Mouse (Mus musculus) heart, adult 2 months (tissue): ENCODE results near the gene Rbm4b. TPM values are rescaled to one million over a fixed set of nuclear protein-coding genes. Genes with fewer than 3 reads are reported as not detected.

Source experiments
- DNase-seq, 2 experiments: peaks; one replicate each; pipeline ENCODE4 v3.0.0; 2021
- H3K27ac ChIP-seq: fragments of 200-600 bp; 2 replicates; pipeline ENCODE4 v1.8.1; 2022
- H3K27me3 ChIP-seq: fragments of 200-500 bp; 2 replicates; pipeline ENCODE4 v1.6.1; 2012; ENCODE audit warnings: mild to moderate bottlenecking, low read length, inconsistent platforms, mixed read lengths; ENCODE audit not compliant: control insufficient read depth, insufficient read depth
- H3K36me3 ChIP-seq: fragments of 200-500 bp; 2 replicates; pipeline ENCODE4 v1.6.1; 2012; ENCODE audit warnings: low read length, inconsistent platforms; ENCODE audit not compliant: control insufficient read depth, insufficient read depth
- H3K4me1 ChIP-seq: fragments of 200-500 bp; 2 replicates; pipeline ENCODE4 v1.6.1; 2011; ENCODE audit warnings: low read length; ENCODE audit not compliant: control insufficient read depth, insufficient read depth
- H3K4me3 ChIP-seq: fragments of 200-600 bp; 2 replicates; pipeline ENCODE4 v1.8.1; 2022
- H3K79me2 ChIP-seq: fragments of 200-500 bp; replicated peaks from 2 replicates; pipeline ENCODE4 v1.6.1; 2012; ENCODE audit warnings: mild to moderate bottlenecking, inconsistent platforms, low read length, moderate library complexity, mixed read lengths; ENCODE audit not compliant: control insufficient read depth, insufficient read depth
- H3K9ac ChIP-seq: fragments of 200-500 bp; 2 replicates; pipeline ENCODE4 v1.6.1; 2012; ENCODE audit warnings: low read depth, mild to moderate bottlenecking, control low read depth, inconsistent platforms, low read length, mixed read lengths
- CTCF ChIP-seq: fragments of 200-600 bp; IDR thresholded peaks from 2 replicates; pipeline ENCODE4 v1.8.1; 2022; ENCODE audit warnings: antibody characterized with exemption, mild to moderate bottlenecking, moderate library complexity
- EP300 ChIP-seq: fragments of 200-500 bp; IDR thresholded peaks from 2 replicates; pipeline ENCODE4 v1.6.1; 2011; ENCODE audit warnings: low read depth, low read length, control low read depth; ENCODE audit not compliant: insufficient read depth
- POLR2A ChIP-seq: fragments of 200-500 bp; IDR thresholded peaks from 2 replicates; pipeline ENCODE4 v1.6.1; 2011; ENCODE audit warnings: mild to moderate bottlenecking, low read depth, low read length, control low read depth; ENCODE audit not compliant: insufficient read depth
- WGBS: fragments of 180-500 bp; shearing (Covaris S2); methylation state at CpG from one replicate; pipeline ENCODE4 v1.1.7; 2018; 5-methylcytosine and 5-hydroxymethylcytosine counted together
- intact Hi-C: fragments of 180-260 bp; cut with DNase I; formaldehyde crosslinking; loops from one replicate; pipeline ENCODE4 v1.15.1; 2025
- polyA plus RNA-seq: library from polyadenylated mRNA; depleted of rRNA; stranded (reverse); fragments of >200 nt; gene quantifications from 2 replicates; pipeline ENCODE4 v1.2.3, GENCODE M21; 2012
- total RNA-seq, 2 experiments: library from RNA; stranded (reverse); gene quantifications; 2 replicates each; pipeline ENCODE4 v1.2.3; 2021

Rbm4b gene
- total and polyA plus RNA-seq, 3 experiments, result 5.1 to 6.5 (median 6.3) TPM

- Histone ChIP-seq H3K4me3 (no peak overlapping the region), H3K36me3 (no peaks in the 10 kb centered on the region), H3K79me2 (no peaks in the 10 kb centered on the region), H3K9ac (no peak overlapping the region), H3K27me3 (peaks cover 10% of the 10 kb centered on the region), H3K27ac (no peak overlapping the region), H3K4me1 (no peaks in the 10 kb centered on the region)
- TF ChIP-seq CTCF (no peak), POLR2A (no peak), EP300 (no peak)
- intact Hi-C loops, result no loop called here
- WGBS, result 30% methylated on average over 13 of the region's 13 CpGs
- DNase-seq, result no peak
These were observed 43.3 kb upstream of the Rbm4b start for GRCm38 (mm10) chr19:4712781-4713526.

GRCm38 (mm10) chr19:4713886-4714285 lies 42.4 kb upstream of the Rbm4b start:
- WGBS, result 66% methylated on average over 3 of the region's 3 CpGs
- TF ChIP-seq POLR2A (no peak), EP300 (no peak), CTCF (no peak)
- Histone ChIP-seq H3K4me1 (no peaks in the 10 kb centered on the region), H3K36me3 (no peaks in the 10 kb centered on the region), H3K9ac (no peak overlapping the region), H3K27ac (no peak overlapping the region), H3K4me3 (no peak overlapping the region), H3K27me3 (peaks cover 10% of the 10 kb centered on the region), H3K79me2 (no peaks in the 10 kb centered on the region)
- DNase-seq, result no peak
- intact Hi-C loops, result no loop called here

DNA sequence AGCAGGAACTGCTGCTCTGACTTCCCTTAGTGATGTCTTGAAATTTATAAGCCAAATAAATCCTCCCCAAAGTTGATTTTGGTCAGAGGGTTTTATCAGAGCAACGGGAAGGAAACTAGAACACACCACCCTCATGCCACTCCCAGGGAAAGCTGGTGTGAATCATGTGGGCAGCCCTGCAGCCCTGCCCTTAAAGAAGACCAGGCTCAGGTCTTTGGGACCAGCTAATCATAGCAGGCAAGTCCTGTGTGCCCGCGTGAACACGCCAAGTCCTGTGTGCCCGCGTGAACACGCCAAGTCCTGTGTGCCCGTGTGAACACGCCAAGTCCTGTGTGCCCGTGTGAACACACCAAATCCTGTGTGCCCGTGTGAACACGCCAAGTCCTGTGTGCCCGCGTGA lies 39.5 kb upstream of the Rbm4b start:
- no peak for DNase-seq
- intact Hi-C loops, result no loop called here
- Histone ChIP-seq H3K4me1 (no peaks in the 10 kb centered on the region), H3K9ac (no peak overlapping the region), H3K27me3 (peaks cover 6% of the 10 kb centered on the region), H3K27ac (no peak overlapping the region), H3K36me3 (no peaks in the 10 kb centered on the region), H3K4me3 (no peak overlapping the region), H3K79me2 (no peaks in the 10 kb centered on the region)
- 94% methylated on average over 14 of the region's 14 CpGs for WGBS
- TF ChIP-seq POLR2A, result no peak
- TF ChIP-seq EP300, result no peak
- TF ChIP-seq CTCF, result no peak

GRCm38 (mm10) chr19:4717281-4717680 lies 39.0 kb upstream of the Rbm4b start:
- H3K36me3 ChIP-seq, result no peaks in the 10 kb centered on the region
- no peak overlapping the region for H3K4me3 ChIP-seq
- no peak overlapping the region for H3K9ac ChIP-seq
- no peaks in the 10 kb centered on the region for H3K79me2 ChIP-seq
- no peaks in the 10 kb centered on the region for H3K4me1 ChIP-seq
- 92% methylated on average over 2 of the region's 2 CpGs for WGBS
- no peak overlapping the region for H3K27ac ChIP-seq
- DNase-seq, result no peak
- intact Hi-C loops, result no loop called here
- TF ChIP-seq CTCF (no peak), POLR2A (no peak), EP300 (no peak)
- H3K27me3 ChIP-seq, result peaks cover 4% of the 10 kb centered on the region; the same call in 1 of the 2 replicates

- intact Hi-C loops, result no loop called here
- H3K27me3 ChIP-seq, result peaks cover 2% of the 10 kb centered on the region; the same call in 1 of the 2 replicates
- WGBS, result 28% methylated on average over 12 of the region's 12 CpGs
These were observed 37.6 kb upstream of the Rbm4b start for GRCm38 (mm10) chr19:4718716-4719115.

GRCm38 (mm10) chr19:4719351-4719764 lies 36.9 kb upstream of the Rbm4b start:
- TF ChIP-seq CTCF, result no peak
- TF ChIP-seq EP300, result no peak
- 29% methylated on average over 5 of the region's 5 CpGs for WGBS
- no peak overlapping the region for H3K9ac ChIP-seq
- H3K79me2 ChIP-seq, result no peaks in the 10 kb centered on the region
- intact Hi-C loops, result no loop called here
- H3K4me3 ChIP-seq, result no peak overlapping the region
- DNase-seq, result no peak
- no peaks in the 10 kb centered on the region for H3K36me3 ChIP-seq
- H3K4me1 ChIP-seq, result no peaks in the 10 kb centered on the region
- H3K27me3 ChIP-seq, result peaks cover 1% of the 10 kb centered on the region; the same call in 1 of the 2 replicates
- no peak overlapping the region for H3K27ac ChIP-seq

More at GRCm38 (mm10) chr19:4718716-4719115, 37.6 kb upstream of the Rbm4b start:
- no peaks in the 10 kb centered on the region for H3K4me1 ChIP-seq
- no peaks in the 10 kb centered on the region for H3K36me3 ChIP-seq
- DNase-seq, result no peak
- H3K27ac ChIP-seq, result no peak overlapping the region
- TF ChIP-seq CTCF, result no peak
- TF ChIP-seq POLR2A, result no peak
- no peak for TF ChIP-seq EP300
- H3K9ac ChIP-seq, result no peak overlapping the region
- H3K4me3 ChIP-seq, result no peak overlapping the region
- no peaks in the 10 kb centered on the region for H3K79me2 ChIP-seq
